Mouse (Mus musculus) forelimb bud, embryonic 11.5 days (tissue): ENCODE results near the gene Anks3.

Source experiments
- DNase-seq: peaks from one replicate; pipeline ENCODE4 v3.0.0-alpha.2; 2012; ENCODE audit warnings: low read depth, low spot score

Anks3 gene

GRCm38 (mm10) chr16:4928474-4928873, 35.5 kb downstream of the Anks3 start:
- DNase-seq = no peak

- no peak for DNase-seq
These were observed 36.0 kb downstream of the Anks3 start for GRCm38 (mm10) chr16:4927967-4928366.

GRCm38 (mm10) chr16:4923996-4924395, 40.0 kb downstream of the Anks3 start:
- DNase-seq = no peak

GRCm38 (mm10) chr16:4922481-4922880, 41.5 kb downstream of the Anks3 start:
- DNase-seq = no peak

- no peak for DNase-seq
These were observed 43.4 kb downstream of the Anks3 start for GRCm38 (mm10) chr16:4920556-4920955.

GRCm38 (mm10) chr16:4916608-4917007, 47.4 kb downstream of the Anks3 start:
- no peak for DNase-seq

GRCm38 (mm10) chr16:4915931-4916330, 48.1 kb downstream of the Anks3 start:
- DNase-seq = no peak

- peak; percentile 85 for DNase-seq
These were observed 49.9 kb downstream of the Anks3 start for GRCm38 (mm10) chr16:4913783-4914735.

GRCm38 (mm10) chr16:4912907-4913782, 50.9 kb downstream of the Anks3 start:
- no peak for DNase-seq

- no peak for DNase-seq
These were observed 51.8 kb downstream of the Anks3 start for GRCm38 (mm10) chr16:4912074-4912648.

GRCm38 (mm10) chr16:4910758-4911157, 53.2 kb downstream of the Anks3 start:
- DNase-seq = no peak

GRCm38 (mm10) chr16:4909745-4910144, 54.3 kb downstream of the Anks3 start:
- DNase-seq = peak; percentile 26

- no peak for DNase-seq
These were observed 56.0 kb downstream of the Anks3 start for GRCm38 (mm10) chr16:4907972-4908371.

GRCm38 (mm10) chr16:4907386-4907785, 56.6 kb downstream of the Anks3 start:
- DNase-seq = no peak

- DNase-seq = no peak
These were observed 57.4 kb downstream of the Anks3 start for GRCm38 (mm10) chr16:4906559-4906958.

- no peak for DNase-seq
These were observed 58.4 kb downstream of the Anks3 start for GRCm38 (mm10) chr16:4905591-4905990.

- DNase-seq = no peak
These were observed 59.1 kb downstream of the Anks3 start for GRCm38 (mm10) chr16:4904878-4905277.

- no peak for DNase-seq
These were observed 60.4 kb downstream of the Anks3 start for GRCm38 (mm10) chr16:4903491-4904102.

GRCm38 (mm10) chr16:4902390-4902789, 61.6 kb downstream of the Anks3 start:
- no peak for DNase-seq

GRCm38 (mm10) chr16:4901167-4901566, 62.8 kb downstream of the Anks3 start:
- DNase-seq = no peak

- no peak for DNase-seq
These were observed 64.3 kb downstream of the Anks3 start for GRCm38 (mm10) chr16:4899711-4900110.

- DNase-seq = no peak
These were observed 65.1 kb downstream of the Anks3 start for GRCm38 (mm10) chr16:4898881-4899280.
